Mouse (Mus musculus): ENCODE measurements around the gene Micu1. TPM values are rescaled to one million over a fixed set of nuclear protein-coding genes. Genes with fewer than 3 reads are reported as not detected.
A peak's percentile ranks its signal among the peaks of the same experiment; 100 is the strongest.

The Micu1 gene
- polyA plus RNA-seq, 1 experiment from 2014 or later = 40.1 TPM

- ATAC-seq (ENCODE audit: low read depth) = no peak
- Histone ChIP-seq H3K27ac (ENCODE audit: low read length) (no peak overlapping the region), H3K4me1 (ENCODE audit: control insufficient read depth, low read depth, low read length) (peaks cover 12% of the 10 kb centered on the region), H3K36me3 (ENCODE audit: control insufficient read depth, insufficient read depth) (no peaks in the 10 kb centered on the region), H3K27me3 (ENCODE audit: control insufficient read depth, insufficient read depth, low read depth, low read length) (no peaks in the 10 kb centered on the region), H3K9me3 (replicated peaks; ENCODE audit: control insufficient read depth, low read length) (no peaks in the 10 kb centered on the region), H3K9ac (ENCODE audit: low read depth, low read length) (no peak overlapping the region), H3K4me3 (ENCODE audit: low read depth, low read length) (no peak overlapping the region), H3K4me2 (ENCODE audit: low read depth, low read length) (no peak overlapping the region)
- WGBS (ENCODE audit: insufficient replicate concordance) = 89% methylated on average over 8 of the region's 8 CpGs
Measured at GRCm38 (mm10) chr10:59817991-59818390, 115.7 kb downstream of the Micu1 start.

GRCm38 (mm10) chr10:59819146-59819545 lies 116.9 kb downstream of the Micu1 start:
- 76% methylated on average over 9 of the region's 9 CpGs for WGBS (ENCODE audit: insufficient replicate concordance)
- no peak overlapping the region for H3K27ac ChIP-seq (ENCODE audit: low read length)

GRCm38 (mm10) chr10:59820886-59821285 lies 118.6 kb downstream of the Micu1 start:
- ATAC-seq (ENCODE audit: low read depth) = no peak
- WGBS (ENCODE audit: insufficient replicate concordance) = 78% methylated on average over 5 of the region's 5 CpGs
- no peaks in the 10 kb centered on the region for H3K36me3 ChIP-seq (ENCODE audit: control insufficient read depth, insufficient read depth)

More at GRCm38 (mm10) chr10:59819146-59819545, 116.9 kb downstream of the Micu1 start:
- no peaks in the 10 kb centered on the region for H3K9me3 ChIP-seq (replicated peaks; ENCODE audit: control insufficient read depth, low read length)
- no peak for ATAC-seq (ENCODE audit: low read depth)
- H3K9ac ChIP-seq (ENCODE audit: low read depth, low read length) = no peak overlapping the region
- H3K4me2 ChIP-seq (ENCODE audit: low read depth, low read length) = no peak overlapping the region
- no peak overlapping the region for H3K4me3 ChIP-seq (ENCODE audit: low read depth, low read length)
- peaks cover 8% of the 10 kb centered on the region for H3K4me1 ChIP-seq (ENCODE audit: control insufficient read depth, low read depth, low read length)
- H3K27me3 ChIP-seq (ENCODE audit: control insufficient read depth, insufficient read depth, low read depth, low read length) = no peaks in the 10 kb centered on the region
- no peaks in the 10 kb centered on the region for H3K36me3 ChIP-seq (ENCODE audit: control insufficient read depth, insufficient read depth)

GRCm38 (mm10) chr10:59821334-59822066 lies 119.2 kb downstream of the Micu1 start:
- H3K4me3 ChIP-seq (ENCODE audit: low read depth, low read length) = no peak overlapping the region
- no peaks in the 10 kb centered on the region for H3K9me3 ChIP-seq (replicated peaks; ENCODE audit: control insufficient read depth, low read length)
- H3K9ac ChIP-seq (ENCODE audit: low read depth, low read length) = no peak overlapping the region
- H3K4me1 ChIP-seq (ENCODE audit: control insufficient read depth, low read depth, low read length) = no peaks in the 10 kb centered on the region
- no peaks in the 10 kb centered on the region for H3K36me3 ChIP-seq (ENCODE audit: control insufficient read depth, insufficient read depth)
- 70% methylated on average over 7 of the region's 7 CpGs for WGBS (ENCODE audit: insufficient replicate concordance)
- H3K27me3 ChIP-seq (ENCODE audit: control insufficient read depth, insufficient read depth, low read depth, low read length) = no peaks in the 10 kb centered on the region
- ATAC-seq (ENCODE audit: low read depth) = no peak
- H3K4me2 ChIP-seq (ENCODE audit: low read depth, low read length) = no peak overlapping the region
- H3K27ac ChIP-seq (ENCODE audit: low read length) = no peak overlapping the region

More at GRCm38 (mm10) chr10:59820886-59821285, 118.6 kb downstream of the Micu1 start:
- no peaks in the 10 kb centered on the region for H3K9me3 ChIP-seq (replicated peaks; ENCODE audit: control insufficient read depth, low read length)
- H3K4me1 ChIP-seq (ENCODE audit: control insufficient read depth, low read depth, low read length) = no peaks in the 10 kb centered on the region
- no peaks in the 10 kb centered on the region for H3K27me3 ChIP-seq (ENCODE audit: control insufficient read depth, insufficient read depth, low read depth, low read length)
- no peak overlapping the region for H3K9ac ChIP-seq (ENCODE audit: low read depth, low read length)
- no peak overlapping the region for H3K4me3 ChIP-seq (ENCODE audit: low read depth, low read length)
- H3K4me2 ChIP-seq (ENCODE audit: low read depth, low read length) = no peak overlapping the region
- H3K27ac ChIP-seq (ENCODE audit: low read length) = no peak overlapping the region

GRCm38 (mm10) chr10:59822857-59823256 lies 120.6 kb downstream of the Micu1 start:
- no peak overlapping the region for H3K9ac ChIP-seq (ENCODE audit: low read depth, low read length)
- WGBS (ENCODE audit: insufficient replicate concordance) = 35% methylated on average over 10 of the region's 10 CpGs
- no peaks in the 10 kb centered on the region for H3K4me1 ChIP-seq (ENCODE audit: control insufficient read depth, low read depth, low read length)
- no peaks in the 10 kb centered on the region for H3K9me3 ChIP-seq (replicated peaks; ENCODE audit: control insufficient read depth, low read length)
- no peak for ATAC-seq (ENCODE audit: low read depth)
- no peak overlapping the region for H3K4me2 ChIP-seq (ENCODE audit: low read depth, low read length)
- no peaks in the 10 kb centered on the region for H3K27me3 ChIP-seq (ENCODE audit: control insufficient read depth, insufficient read depth, low read depth, low read length)
- no peak overlapping the region for H3K27ac ChIP-seq (ENCODE audit: low read length)
- no peak overlapping the region for H3K4me3 ChIP-seq (ENCODE audit: low read depth, low read length)
- H3K36me3 ChIP-seq (ENCODE audit: control insufficient read depth, insufficient read depth) = no peaks in the 10 kb centered on the region

- Histone ChIP-seq H3K4me2 (ENCODE audit: low read depth, low read length) (no peak overlapping the region), H3K4me1 (ENCODE audit: control insufficient read depth, low read depth, low read length) (no peaks in the 10 kb centered on the region), H3K36me3 (ENCODE audit: control insufficient read depth, insufficient read depth) (peaks cover 7% of the 10 kb centered on the region; the same call in 1 of the 2 replicates), H3K27ac (ENCODE audit: low read length) (no peak overlapping the region), H3K9ac (ENCODE audit: low read depth, low read length) (no peak overlapping the region), H3K4me3 (ENCODE audit: low read depth, low read length) (no peak overlapping the region), H3K27me3 (ENCODE audit: control insufficient read depth, insufficient read depth, low read depth, low read length) (no peaks in the 10 kb centered on the region), H3K9me3 (replicated peaks; ENCODE audit: control insufficient read depth, low read length) (no peaks in the 10 kb centered on the region)
- 70% methylated on average over 16 of the region's 16 CpGs for WGBS (ENCODE audit: insufficient replicate concordance)
- ATAC-seq (ENCODE audit: low read depth) = no peak
Measured at GRCm38 (mm10) chr10:59825137-59825812, 123.0 kb downstream of the Micu1 start.

- H3K9me3 ChIP-seq (replicated peaks; ENCODE audit: control insufficient read depth, low read length) = no peaks in the 10 kb centered on the region
- 78% methylated on average over 6 of the region's 6 CpGs for WGBS (ENCODE audit: insufficient replicate concordance)
- no peak for ATAC-seq (ENCODE audit: low read depth)
Measured at GRCm38 (mm10) chr10:59829886-59830285, 127.6 kb downstream of the Micu1 start.

GRCm38 (mm10) chr10:59831950-59832349 lies 129.7 kb downstream of the Micu1 start:
- no peaks in the 10 kb centered on the region for H3K27me3 ChIP-seq (ENCODE audit: control insufficient read depth, insufficient read depth, low read depth, low read length)
- no peak overlapping the region for H3K4me2 ChIP-seq (ENCODE audit: low read depth, low read length)
- no peaks in the 10 kb centered on the region for H3K4me1 ChIP-seq (ENCODE audit: control insufficient read depth, low read depth, low read length)
- 11% methylated on average over 7 of the region's 7 CpGs for WGBS (ENCODE audit: insufficient replicate concordance)
- peak; percentile 30; the same call in 1 of the 2 replicates for ATAC-seq (ENCODE audit: low read depth)
- H3K9me3 ChIP-seq (replicated peaks; ENCODE audit: control insufficient read depth, low read length) = no peaks in the 10 kb centered on the region
- H3K4me3 ChIP-seq (ENCODE audit: low read depth, low read length) = no peak overlapping the region
- no peak overlapping the region for H3K9ac ChIP-seq (ENCODE audit: low read depth, low read length)
- H3K36me3 ChIP-seq (ENCODE audit: control insufficient read depth, insufficient read depth) = peaks cover 7% of the 10 kb centered on the region; the same call in 1 of the 2 replicates
- H3K27ac ChIP-seq (ENCODE audit: low read length) = no peak overlapping the region

More at GRCm38 (mm10) chr10:59829886-59830285, 127.6 kb downstream of the Micu1 start:
- H3K4me3 ChIP-seq (ENCODE audit: low read depth, low read length) = no peak overlapping the region
- no peak overlapping the region for H3K27ac ChIP-seq (ENCODE audit: low read length)
- H3K4me2 ChIP-seq (ENCODE audit: low read depth, low read length) = no peak overlapping the region
- H3K36me3 ChIP-seq (ENCODE audit: control insufficient read depth, insufficient read depth) = peaks cover 7% of the 10 kb centered on the region; the same call in 1 of the 2 replicates
- H3K27me3 ChIP-seq (ENCODE audit: control insufficient read depth, insufficient read depth, low read depth, low read length) = no peaks in the 10 kb centered on the region
- H3K9ac ChIP-seq (ENCODE audit: low read depth, low read length) = no peak overlapping the region
- no peaks in the 10 kb centered on the region for H3K4me1 ChIP-seq (ENCODE audit: control insufficient read depth, low read depth, low read length)
